Mouse (Mus musculus) ES-E14 (cell line): ENCODE measurements around the gene Bmpr2.

Source experiments
- MAFK ChIP-seq: IDR thresholded peaks from 2 replicates; pipeline ENCODE4 v1.6.1; 2014; ENCODE audit warnings: mild to moderate bottlenecking, low read depth, low read length, inconsistent platforms; ENCODE audit not compliant: insufficient read depth
- ZNF384 ChIP-seq: IDR thresholded peaks from 2 replicates; pipeline ENCODE4 v1.6.1; 2012; ENCODE audit warnings: low read depth, low read length, inconsistent platforms

GRCm38 (mm10) chr1:59738768-59739414 lies 24.3 kb upstream of the Bmpr2 start:
- no peak for TF ChIP-seq MAFK
- no peak for TF ChIP-seq ZNF384
